15 mouse cellular contexts compared by ENCODE assay signal in the genomic region with DNA sequence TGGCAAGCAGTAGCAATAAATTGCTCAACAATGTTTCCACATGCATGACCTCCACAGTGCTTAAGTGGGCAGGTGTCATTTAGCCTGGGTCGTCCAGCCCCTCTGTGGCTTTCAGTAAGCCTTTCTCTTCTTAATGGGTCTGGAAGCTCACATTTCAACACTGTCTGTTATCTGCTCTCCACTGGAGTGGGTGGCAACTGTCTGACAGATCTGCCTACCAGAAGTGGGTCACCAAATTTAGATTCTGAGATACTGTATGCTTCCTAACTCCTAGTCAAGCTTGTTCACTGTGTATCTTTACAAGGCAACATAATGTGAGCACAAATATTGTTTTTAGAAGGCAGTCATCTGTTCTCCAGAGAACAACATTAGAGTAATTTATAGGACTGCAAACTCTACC. TPM values are rescaled to one million over a fixed set of nuclear protein-coding genes. Genes with fewer than 3 reads are reported as not detected.
DNase-seq lines count a peak whose midpoint lies in the region; ATAC-seq and TF ChIP-seq lines count a peak whose summit lies in the region.
"Had no signal": no experiment of that assay in that cellular context is flagged by ENCODE, and none has a peak within 500 bp of the region (broad histone marks: within the 10 kb centered on the region; RNA-seq: fewer than 3 reads in every experiment).

No protein-coding gene starts in this region.

- no peak for DNase-seq in heart, postnatal 14 days
- DNase-seq in stomach, postnatal 0 days (ENCODE audit: low spot score) = no peak
- DNase-seq in liver = peak; percentile 38
- peak; percentile 64 for DNase-seq in telencephalon, adult 2 months (ENCODE audit: low read depth, low spot score)
- DNase-seq in kidney, adult 18-20 months = no peak
- DNase-seq in midbrain, embryonic 14.5 days = no peak
- DNase-seq: heart, adult 18-20 months had no signal

- H3K27me3 ChIP-seq in heart, embryonic 16.5 days (ENCODE audit: control insufficient read depth, insufficient read depth, low read length) = no peaks in the 10 kb centered on the region
- no peaks in the 10 kb centered on the region for H3K27me3 ChIP-seq in stomach, embryonic 15.5 days (replicated peaks)
- no peaks in the 10 kb centered on the region for H3K27me3 ChIP-seq in stomach, postnatal 0 days (ENCODE audit: control insufficient read depth, insufficient read depth, low read length)
- no peaks in the 10 kb centered on the region for H3K27me3 ChIP-seq in midbrain, embryonic 14.5 days (ENCODE audit: control insufficient read depth, insufficient read depth, low read length)
- H3K27me3 ChIP-seq: megakaryocyte, embryonic 14.5 days had no signal

- intact Hi-C loops in heart, postnatal 14 days (cut with DNase I) = no loop called here

- H3K36me3 ChIP-seq in heart, embryonic 16.5 days (ENCODE audit: control insufficient read depth, insufficient read depth) = no peaks in the 10 kb centered on the region
- no peaks in the 10 kb centered on the region for H3K36me3 ChIP-seq in stomach, embryonic 15.5 days
- no peaks in the 10 kb centered on the region for H3K36me3 ChIP-seq in stomach, postnatal 0 days (ENCODE audit: control insufficient read depth, insufficient read depth, low read length)
- no peaks in the 10 kb centered on the region for H3K36me3 ChIP-seq in midbrain, embryonic 14.5 days (ENCODE audit: control insufficient read depth, insufficient read depth, low read length)

- no peaks in the 10 kb centered on the region for H3K4me1 ChIP-seq in heart, embryonic 16.5 days (ENCODE audit: control insufficient read depth, insufficient read depth, low read length)
- H3K4me1 ChIP-seq in stomach, embryonic 15.5 days = no peaks in the 10 kb centered on the region
- H3K4me1 ChIP-seq in stomach, postnatal 0 days (replicated peaks; ENCODE audit: control insufficient read depth, insufficient read depth) = no peaks in the 10 kb centered on the region
- H3K4me1 ChIP-seq in midbrain, embryonic 14.5 days (ENCODE audit: control insufficient read depth, insufficient read depth, low read length) = no peaks in the 10 kb centered on the region

- TF ChIP-seq EP300 in stomach, postnatal 0 days (optimal IDR thresholded peaks at IDR 0.05) = no peak

- ATAC-seq in heart, embryonic 16.5 days (replicated peaks; ENCODE audit: extremely low read depth, insufficient read depth, low FRiP score) = 0 out of 2 replicates have a peak, but pooled peaks have one; percentile 63
- ATAC-seq in stomach, embryonic 15.5 days (ENCODE audit: insufficient read depth, low FRiP score, low read depth) = peak; percentile 58; the same call in 1 of the 2 replicates
- no peak for ATAC-seq in stomach, postnatal 0 days (ENCODE audit: low FRiP score, low TSS enrichment)
- no peak for ATAC-seq in midbrain, embryonic 14.5 days (ENCODE audit: low FRiP score, low TSS enrichment)
- ATAC-seq: forebrain, embryonic 14.5 days had no signal

- no peak overlapping the region for H3K9ac ChIP-seq in heart, embryonic 16.5 days (ENCODE audit: low read length)
- H3K9ac ChIP-seq in stomach, embryonic 15.5 days = no peak overlapping the region
- no peak overlapping the region for H3K9ac ChIP-seq in stomach, postnatal 0 days (ENCODE audit: low read length)
- H3K9ac ChIP-seq in midbrain, embryonic 14.5 days (replicated peaks; ENCODE audit: low read length) = no peak overlapping the region

- H3K4me3 ChIP-seq in heart, embryonic 16.5 days (ENCODE audit: low read length) = no peak overlapping the region
- H3K4me3 ChIP-seq in stomach, embryonic 15.5 days (replicated peaks) = no peak overlapping the region
- no peak overlapping the region for H3K4me3 ChIP-seq in stomach, postnatal 0 days (ENCODE audit: low read depth, low read length)
- no peak overlapping the region for H3K4me3 ChIP-seq in midbrain, embryonic 14.5 days (replicated peaks; ENCODE audit: low read depth, low read length)
- H3K4me3 ChIP-seq: megakaryocyte, embryonic 14.5 days had no signal

- WGBS in heart, embryonic 16.5 days = 9% methylated on average over 1 of the region's 1 CpGs
- 26% methylated on average over 1 of the region's 1 CpGs for WGBS in stomach, embryonic 15.5 days
- WGBS in stomach, postnatal 0 days = 9% methylated on average over 1 of the region's 1 CpGs
- WGBS in midbrain, embryonic 14.5 days = 25% methylated on average over 1 of the region's 1 CpGs

- H3K9me3 ChIP-seq in heart, embryonic 16.5 days (replicated peaks; ENCODE audit: control insufficient read depth, low read length) = no peaks in the 10 kb centered on the region
- H3K9me3 ChIP-seq in stomach, embryonic 15.5 days = no peaks in the 10 kb centered on the region
- H3K9me3 ChIP-seq in stomach, postnatal 0 days (ENCODE audit: control insufficient read depth, low read length) = no peaks in the 10 kb centered on the region
- no peaks in the 10 kb centered on the region for H3K9me3 ChIP-seq in midbrain, embryonic 14.5 days (ENCODE audit: control insufficient read depth, low read length)
- H3K9me3 ChIP-seq: megakaryocyte, embryonic 14.5 days had no signal

- no peak for TF ChIP-seq CTCF in stomach, postnatal 0 days (IDR thresholded peaks at IDR 0.05; ENCODE audit: low read depth)

- H3K4me2 ChIP-seq in heart, embryonic 16.5 days (ENCODE audit: low read depth, low read length) = no peak overlapping the region
- no peak overlapping the region for H3K4me2 ChIP-seq in stomach, embryonic 15.5 days
- H3K4me2 ChIP-seq in stomach, postnatal 0 days (replicated peaks; ENCODE audit: low read depth) = no peak overlapping the region
- no peak overlapping the region for H3K4me2 ChIP-seq in midbrain, embryonic 14.5 days (ENCODE audit: low read length)

- no peak overlapping the region for H3K27ac ChIP-seq in heart, embryonic 16.5 days (ENCODE audit: low read length)
- no peak overlapping the region for H3K27ac ChIP-seq in stomach, embryonic 15.5 days
- no peak overlapping the region for H3K27ac ChIP-seq in stomach, postnatal 0 days (replicated peaks)
- H3K27ac ChIP-seq in midbrain, embryonic 14.5 days (replicated peaks; ENCODE audit: low read depth, low read length) = no peak overlapping the region

RNA-seq across cellular contexts. Expression of a gene that starts 23.5 kb away (rescaled TPM):
- polyA plus RNA-seq in heart, embryonic 16.5 days (2015; fragmentation: Nextera tagmentation; extraction: Ambion mirVana) = 8.1 and 10.5 TPM in 2 replicates
- 10 to 100 TPM; 14.5 to 17.3 TPM for total RNA-seq in heart, postnatal 14 days (2021)
- 16.4 and 16.5 TPM in 2 replicates for polyA plus RNA-seq in stomach, embryonic 15.5 days (2015; fragmentation: Nextera tagmentation; extraction: Ambion mirVana)
- polyA plus RNA-seq in stomach, postnatal 0 days (2015; fragmentation: Nextera tagmentation; extraction: Ambion mirVana) = 9.7 and 10.4 TPM in 2 replicates
- 21.3 and 22.4 TPM in 2 replicates for polyA plus RNA-seq in midbrain, embryonic 14.5 days (2014; fragmentation: Nextera tagmentation; extraction: Ambion mirVana)

RNA-seq across cellular contexts. Expression of a gene that starts 33.2 kb away (rescaled TPM):
- polyA plus RNA-seq in heart, embryonic 16.5 days (2015; fragmentation: Nextera tagmentation; extraction: Ambion mirVana) = not detected in 2 replicates
- not detected for total RNA-seq in heart, postnatal 14 days (2021)
- polyA plus RNA-seq in stomach, embryonic 15.5 days (2015; fragmentation: Nextera tagmentation; extraction: Ambion mirVana) = not detected in 2 replicates
- polyA plus RNA-seq in stomach, postnatal 0 days (2015; fragmentation: Nextera tagmentation; extraction: Ambion mirVana) = not detected in 2 replicates
- not detected in 2 replicates for polyA plus RNA-seq in midbrain, embryonic 14.5 days (2014; fragmentation: Nextera tagmentation; extraction: Ambion mirVana)
- total RNA-seq: heart, adult 18-20 months had no signal
- polyA plus RNA-seq: cortical plate, adult 2 months; forebrain, embryonic 14.5 days; large intestine, adult 2 months; limb, embryonic 11.5 days; neural tube, embryonic 14.5 days had no signal

Comparison
In these comparisons a context has a peak if more than half of its experiments do, and no peak if none do; other contexts are left out.
1. ATAC-seq: peak in heart, embryonic 16.5 days (single experiment) and stomach, embryonic 15.5 days (single experiment); none in stomach, postnatal 0 days (single experiment) and midbrain, embryonic 14.5 days (single experiment).
2. DNase-seq: peak in liver (single experiment) and telencephalon, adult 2 months (single experiment); none in heart, postnatal 14 days (0 of 2), stomach, postnatal 0 days (single experiment), kidney, adult 18-20 months (single experiment) and midbrain, embryonic 14.5 days (single experiment).